ENCODE assay signal across 8 mouse cellular contexts in the genomic region with DNA sequence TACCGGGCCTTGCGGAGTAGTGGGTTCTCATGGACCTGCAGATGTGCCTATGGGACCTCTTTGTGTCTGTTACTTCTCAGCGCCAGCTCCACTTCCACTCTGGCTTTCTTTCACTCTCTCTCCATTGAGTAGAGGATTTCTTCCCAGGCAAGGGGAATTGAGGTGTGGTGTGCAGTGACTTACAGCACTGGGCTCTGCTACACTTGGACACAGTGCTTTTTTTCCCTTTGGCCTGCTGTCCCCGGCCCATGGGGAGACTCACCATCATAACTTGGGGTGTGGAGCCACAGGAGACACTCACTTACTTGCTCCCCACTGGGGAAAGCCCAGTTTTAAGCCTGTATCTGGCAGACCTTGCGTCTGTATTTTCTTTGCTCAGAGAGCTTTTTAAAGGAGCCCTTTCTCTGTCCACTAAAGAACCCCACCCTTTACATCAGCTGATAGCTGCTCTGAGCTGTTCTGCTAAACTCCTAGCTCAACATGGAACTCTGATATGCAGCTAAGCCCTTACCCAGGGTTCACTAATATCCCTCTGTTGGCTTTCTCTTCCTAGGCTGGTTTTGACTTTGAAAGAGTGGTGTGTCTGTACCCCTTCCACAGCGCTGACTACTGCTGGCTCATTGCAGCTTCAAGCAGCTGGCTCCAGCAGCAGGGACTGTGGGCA. TPM values are rescaled to one million over a fixed set of nuclear protein-coding genes. Genes with fewer than 3 reads are reported as not detected.
DNase-seq lines count a peak whose midpoint lies in the region; ATAC-seq and TF ChIP-seq lines count a peak whose summit lies in the region.

No protein-coding gene starts in this region.

- intact Hi-C loops in heart, postnatal 10 days (cut with DNase I): loop anchor here (1.0 kb wide), 1 partner anchor 9 kb away; no protein-coding TSS in a partner anchor

- no peak for DNase-seq in heart, embryonic 10.5 days (ENCODE audit: low spot score)
- DNase-seq in heart, postnatal 10 days: no peak
- peak; percentile 21 for DNase-seq in NIH3T3 (ENCODE audit: low read depth)
- DNase-seq in heart, postnatal 0 days (ENCODE audit: low spot score): no peak
- DNase-seq in liver, postnatal 0 days: no peak
- DNase-seq in right cerebral cortex, postnatal 25 days: no peak
- no peak for DNase-seq in urinary bladder, postnatal 10 days (ENCODE audit: low spot score)

- no peak for ATAC-seq in heart, postnatal 0 days (ENCODE audit: insufficient read depth, low read depth)
- ATAC-seq in liver, postnatal 0 days: no peak
- ATAC-seq in frontal cortex, adult (ENCODE audit: low TSS enrichment): no peak

- TF ChIP-seq EP300 in heart, postnatal 0 days (IDR thresholded peaks at IDR 0.05; ENCODE audit: low read depth): no peak
- TF ChIP-seq EP300 in liver, postnatal 0 days (IDR thresholded peaks at IDR 0.05; ENCODE audit: low read depth): no peak

- H3K27me3 ChIP-seq in heart, embryonic 10.5 days (ENCODE audit: insufficient read depth, poor library complexity, severe bottlenecking): no peaks in the 10 kb centered on the region
- H3K27me3 ChIP-seq in heart, postnatal 0 days (ENCODE audit: control insufficient read depth, insufficient read depth, low read length): no peaks in the 10 kb centered on the region
- H3K27me3 ChIP-seq in liver, postnatal 0 days (ENCODE audit: insufficient read depth, low read length): no peaks in the 10 kb centered on the region

- H3K4me2 ChIP-seq in heart, postnatal 0 days (ENCODE audit: low read depth, low read length): peak overlapping the region; percentile 86
- H3K4me2 ChIP-seq in liver, postnatal 0 days (ENCODE audit: low read depth, low read length): peak overlapping the region; percentile 91

- WGBS in heart, embryonic 10.5 days: 77% methylated on average over 6 of the region's 6 CpGs
- WGBS in heart, postnatal 0 days: 70% methylated on average over 6 of the region's 6 CpGs
- WGBS in liver, postnatal 0 days (ENCODE audit: insufficient replicate concordance): 80% methylated on average over 6 of the region's 6 CpGs

- peak overlapping the region; percentile 74 for H3K9ac ChIP-seq in heart, postnatal 0 days (replicated peaks; ENCODE audit: low read depth, low read length)
- H3K9ac ChIP-seq in liver, postnatal 0 days (replicated peaks): peak overlapping the region; percentile 69

- TF ChIP-seq CTCF in heart, postnatal 0 days (IDR thresholded peaks at IDR 0.05; ENCODE audit: low read depth): no peak
- TF ChIP-seq CTCF in liver, postnatal 0 days (IDR thresholded peaks at IDR 0.05; ENCODE audit: low read depth): no peak

- H3K36me3 ChIP-seq in heart, embryonic 10.5 days: peaks cover 51% of the 10 kb centered on the region
- peaks cover 46% of the 10 kb centered on the region for H3K36me3 ChIP-seq in heart, postnatal 0 days (replicated peaks; ENCODE audit: control insufficient read depth, insufficient read depth, low read length)
- H3K36me3 ChIP-seq in liver, postnatal 0 days (replicated peaks; ENCODE audit: insufficient read depth, low read length): peaks cover 43% of the 10 kb centered on the region

- peak overlapping the region; percentile 91 for H3K27ac ChIP-seq in heart, embryonic 10.5 days
- peak overlapping the region; percentile 36 for H3K27ac ChIP-seq in heart, postnatal 0 days (ENCODE audit: low read depth)
- peak overlapping the region; percentile 83; the same call in 1 of the 2 replicates for H3K27ac ChIP-seq in liver, postnatal 0 days (ENCODE audit: low read depth)

- peaks cover 75% of the 10 kb centered on the region for H3K4me1 ChIP-seq in heart, embryonic 10.5 days
- peaks cover 43% of the 10 kb centered on the region for H3K4me1 ChIP-seq in heart, postnatal 0 days (ENCODE audit: control insufficient read depth, insufficient read depth)
- H3K4me1 ChIP-seq in liver, postnatal 0 days (ENCODE audit: insufficient read depth): peaks cover 81% of the 10 kb centered on the region

- H3K9me3 ChIP-seq in heart, embryonic 10.5 days: no peaks in the 10 kb centered on the region
- H3K9me3 ChIP-seq in heart, postnatal 0 days (replicated peaks; ENCODE audit: control insufficient read depth, low read length): no peaks in the 10 kb centered on the region
- H3K9me3 ChIP-seq in liver, postnatal 0 days (ENCODE audit: low read length): no peaks in the 10 kb centered on the region

- H3K4me3 ChIP-seq in heart, embryonic 10.5 days: peak overlapping the region; percentile 89
- peak overlapping the region; percentile 76 for H3K4me3 ChIP-seq in heart, postnatal 0 days (ENCODE audit: low read depth, low read length)
- H3K4me3 ChIP-seq in liver, postnatal 0 days (ENCODE audit: low read depth, low read length): peak overlapping the region; percentile 67

RNA-seq across cellular contexts. Expression of gene Ehd1, which starts 3.1 kb away (rescaled TPM):
- polyA plus RNA-seq in heart, embryonic 10.5 days (2016; fragmentation: Nextera tagmentation; extraction: Ambion mirVana): 89.6 and 101 TPM in 2 replicates
- total RNA-seq in heart, postnatal 10 days (2021): 100 to 1,000 TPM; 129 to 181 TPM
- total RNA-seq in heart, postnatal 0 days (2014; rRNA removed; ENCODE audit: low replicate concordance): 127 and 200 TPM in 2 replicates
- polyA plus RNA-seq in heart, postnatal 0 days (2015; fragmentation: Nextera tagmentation; extraction: Ambion mirVana): 56.4 and 60.3 TPM in 2 replicates
- 36.4 and 36.9 TPM in 2 replicates for polyA plus RNA-seq in liver, postnatal 0 days (2015; fragmentation: Nextera tagmentation; extraction: Ambion mirVana)

RNA-seq across cellular contexts. Expression of gene Cdc42bpg, which starts 26.6 kb away (rescaled TPM):
- polyA plus RNA-seq in heart, embryonic 10.5 days (2016; fragmentation: Nextera tagmentation; extraction: Ambion mirVana): 0.33 and 0.38 TPM in 2 replicates
- 1 to 10 TPM; 9.6 to 9.9 TPM for total RNA-seq in heart, postnatal 10 days (2021)
- total RNA-seq in heart, postnatal 0 days (2014; rRNA removed; ENCODE audit: low replicate concordance): 4.8 and 9.5 TPM in 2 replicates
- polyA plus RNA-seq in heart, postnatal 0 days (2015; fragmentation: Nextera tagmentation; extraction: Ambion mirVana): 0.49 and 0.51 TPM in 2 replicates
- polyA plus RNA-seq in liver, postnatal 0 days (2015; fragmentation: Nextera tagmentation; extraction: Ambion mirVana): 0.27 and 0.35 TPM in 2 replicates

RNA-seq across cellular contexts. Expression of gene Atg2a, which starts 38.1 kb away (rescaled TPM):
- 10.8 and 11.6 TPM in 2 replicates for polyA plus RNA-seq in heart, embryonic 10.5 days (2016; fragmentation: Nextera tagmentation; extraction: Ambion mirVana)
- total RNA-seq in heart, postnatal 10 days (2021): 10 to 100 TPM; 17.7 to 19.0 TPM
- 18.9 and 24.5 TPM in 2 replicates for total RNA-seq in heart, postnatal 0 days (2014; rRNA removed; ENCODE audit: low replicate concordance)
- polyA plus RNA-seq in heart, postnatal 0 days (2015; fragmentation: Nextera tagmentation; extraction: Ambion mirVana): 4.7 and 5.6 TPM in 2 replicates
- polyA plus RNA-seq in liver, postnatal 0 days (2015; fragmentation: Nextera tagmentation; extraction: Ambion mirVana): 3.4 and 3.8 TPM in 2 replicates

RNA-seq across cellular contexts. Expression of gene Ppp2r5b, which starts 43.9 kb away (rescaled TPM):
- polyA plus RNA-seq in heart, embryonic 10.5 days (2016; fragmentation: Nextera tagmentation; extraction: Ambion mirVana): 21.2 and 25.7 TPM in 2 replicates
- total RNA-seq in heart, postnatal 10 days (2021): 10 to 100 TPM; 30.7 to 31.7 TPM
- total RNA-seq in heart, postnatal 0 days (2014; rRNA removed; ENCODE audit: low replicate concordance): 20.6 and 40.3 TPM in 2 replicates
- 18.3 and 18.6 TPM in 2 replicates for polyA plus RNA-seq in heart, postnatal 0 days (2015; fragmentation: Nextera tagmentation; extraction: Ambion mirVana)
- 3.2 and 3.8 TPM in 2 replicates for polyA plus RNA-seq in liver, postnatal 0 days (2015; fragmentation: Nextera tagmentation; extraction: Ambion mirVana)

RNA-seq across cellular contexts. Expression of gene Gpha2, which starts 53.4 kb away (rescaled TPM):
- 0.24 TPM in 1 of 2 replicates, not detected in the other for polyA plus RNA-seq in heart, embryonic 10.5 days (2016; fragmentation: Nextera tagmentation; extraction: Ambion mirVana)
- not detected for total RNA-seq in heart, postnatal 10 days (2021)
- total RNA-seq in heart, postnatal 0 days (2014; rRNA removed; ENCODE audit: low replicate concordance): not detected in 2 replicates
- polyA plus RNA-seq in heart, postnatal 0 days (2015; fragmentation: Nextera tagmentation; extraction: Ambion mirVana): not detected in 2 replicates
- polyA plus RNA-seq in liver, postnatal 0 days (2015; fragmentation: Nextera tagmentation; extraction: Ambion mirVana): not detected in 2 replicates

Comparison
In these comparisons a context has a peak if more than half of its experiments do, and no peak if none do; other contexts are left out.
1. H3K27ac ChIP-seq: peak in every context shown above with its lines; median percentile 91 in heart, embryonic 10.5 days; 83 in liver, postnatal 0 days; 36 in heart, postnatal 0 days.